Mouse (Mus musculus) urinary bladder, postnatal 36 days (tissue): ENCODE data around the gene Cpeb3.
"Not testable (repeated sequence)": the region's sequence is repeated elsewhere in the genome, so short reads cannot be mapped to it uniquely, and the experiment has no call there.

Source experiments
- DNase-seq, 2 experiments: peaks; one replicate each; pipeline ENCODE4 v3.0.0; 2022; ENCODE audit warnings: low spot score in 2 of 2, mixed read lengths in 1 of 2

The Cpeb3 gene

GRCm38 (mm10) chr19:37156770-37157336 is 51.5 kb downstream of the Cpeb3 start:
- no peak for DNase-seq

GRCm38 (mm10) chr19:37156040-37156439 is 52.4 kb downstream of the Cpeb3 start:
- DNase-seq: no peak

GRCm38 (mm10) chr19:37147145-37147544 is 61.3 kb downstream of the Cpeb3 start:
- no peak for DNase-seq

- DNase-seq: no peak
These were observed 62.6 kb downstream of the Cpeb3 start for GRCm38 (mm10) chr19:37145846-37146245.

- DNase-seq: no peak
These were observed 63.0 kb downstream of the Cpeb3 start for GRCm38 (mm10) chr19:37145401-37145800.

- DNase-seq: no peak
These were observed 66.8 kb downstream of the Cpeb3 start for GRCm38 (mm10) chr19:37141623-37142022.

GRCm38 (mm10) chr19:37137133-37137532 is 71.3 kb downstream of the Cpeb3 start:
- no peak for DNase-seq

- not testable (repeated sequence) for DNase-seq
These were observed 72.9 kb downstream of the Cpeb3 start for GRCm38 (mm10) chr19:37135459-37135858.

GRCm38 (mm10) chr19:37133666-37134065 is 74.7 kb downstream of the Cpeb3 start:
- no peak for DNase-seq

GRCm38 (mm10) chr19:37131660-37132059 is 76.7 kb downstream of the Cpeb3 start:
- no peak for DNase-seq

- no peak for DNase-seq
These were observed 79.9 kb downstream of the Cpeb3 start for GRCm38 (mm10) chr19:37128461-37128860.

GRCm38 (mm10) chr19:37127018-37127567 is 81.3 kb downstream of the Cpeb3 start:
- no peak for DNase-seq

GRCm38 (mm10) chr19:37124961-37125360 is 83.4 kb downstream of the Cpeb3 start:
- DNase-seq: no peak

GRCm38 (mm10) chr19:37119281-37119680 is 89.1 kb downstream of the Cpeb3 start:
- DNase-seq: no peak

GRCm38 (mm10) chr19:37115824-37116223 is 92.6 kb downstream of the Cpeb3 start:
- no peak for DNase-seq

GRCm38 (mm10) chr19:37115374-37115773 is 93.0 kb downstream of the Cpeb3 start:
- no peak for DNase-seq

GRCm38 (mm10) chr19:37111831-37112230 is 96.6 kb downstream of the Cpeb3 start:
- DNase-seq: no peak

- DNase-seq: no peak
These were observed 97.9 kb downstream of the Cpeb3 start for GRCm38 (mm10) chr19:37110494-37110893.

GRCm38 (mm10) chr19:37109853-37110252 is 98.5 kb downstream of the Cpeb3 start:
- DNase-seq: no peak

- DNase-seq: no peak
These were observed 107.7 kb downstream of the Cpeb3 start for GRCm38 (mm10) chr19:37100689-37101088.

- no peak for DNase-seq
These were observed 112.6 kb downstream of the Cpeb3 start for GRCm38 (mm10) chr19:37095666-37096330.

GRCm38 (mm10) chr19:37093181-37093580 is 115.2 kb downstream of the Cpeb3 start:
- no peak for DNase-seq
